Mouse (Mus musculus) fat pad, adult 2 months (tissue): ENCODE measurements around the gene Olfr968.

Source experiments
- DNase-seq: peaks from one replicate; pipeline ENCODE4 v3.0.0-alpha.2; 2011; ENCODE audit warnings: low read depth, low spot score; ENCODE audit errors: extremely low read depth

Olfr968 gene

GRCm38 (mm10) chr9:39783153-39783552 lies at the start of gene Olfr968:
Gene Olfr968 (minus strand): TSS chr9:39783253.
- DNase-seq = no peak

GRCm38 (mm10) chr9:39808560-39808959 lies 25.5 kb upstream of the Olfr968 start, which contains the start of gene Olfr970:
Gene Olfr970 (plus strand): TSS chr9:39808860.
- no peak for DNase-seq

GRCm38 (mm10) chr9:39790558-39790957 lies 7.5 kb upstream of the Olfr968 start, which contains the start of gene Olfr969:
Gene Olfr969 (plus strand): TSS chr9:39790945.
- no peak for DNase-seq

- DNase-seq = no peak
Measured at GRCm38 (mm10) chr9:39746428-39746827, 36.6 kb downstream of the Olfr968 start.

- no peak for DNase-seq
Measured at GRCm38 (mm10) chr9:39745949-39746348, 37.1 kb downstream of the Olfr968 start, which contains the start of gene Olfr967. Gene Olfr967 (plus strand): TSS chr9:39746249.

- no peak for DNase-seq
Measured at GRCm38 (mm10) chr9:39740741-39741140, 42.3 kb downstream of the Olfr968 start.

GRCm38 (mm10) chr9:39730678-39731077 lies 52.4 kb downstream of the Olfr968 start, which contains the start of gene Olfr150:
Gene Olfr150 (plus strand): TSS chr9:39730978.
- DNase-seq = no peak
